Mouse (Mus musculus) heart, postnatal 0 days (tissue): ENCODE measurements around the gene Tmem259.

Experiments used
- CTCF ChIP-seq: IDR thresholded peaks from 2 replicates; pipeline ENCODE4 v1.5.1; 2016; ENCODE audit warnings: antibody characterized with exemption, control low read depth, low read depth
- EP300 ChIP-seq: IDR thresholded peaks from 2 replicates; pipeline ENCODE4 v1.6.1; 2016; ENCODE audit warnings: antibody characterized with exemption, low read depth

DNA sequence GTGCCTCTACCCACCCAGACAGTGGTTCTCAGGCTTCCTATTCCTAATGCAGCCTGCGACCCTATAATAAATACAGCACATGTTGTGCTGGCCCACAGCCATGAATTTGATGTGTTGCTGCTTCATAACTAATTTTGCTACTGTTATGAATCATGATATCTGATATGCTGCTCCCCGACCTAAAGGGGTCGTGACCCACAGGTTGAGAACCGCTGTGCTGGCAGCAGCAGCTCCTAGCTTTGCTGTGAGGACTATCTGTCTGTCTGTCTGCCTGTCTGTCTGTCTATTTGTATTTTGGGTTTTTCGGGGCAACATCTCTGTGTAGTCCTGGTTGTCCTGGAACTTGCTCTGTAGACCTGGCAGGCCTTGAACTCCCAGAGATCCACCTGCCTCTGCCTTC lies 39.6 kb upstream of the Tmem259 start:
- TF ChIP-seq CTCF = no peak
- no peak for TF ChIP-seq EP300
